Mouse (Mus musculus) intestine, embryonic 16.5 days (tissue): ENCODE data around the gene Unk. TPM values are rescaled to one million over a fixed set of nuclear protein-coding genes. Genes with fewer than 3 reads are reported as not detected.

Experiments
- ATAC-seq: fragments of 200-750 bp; cut with Nextera tagmentation; 2 replicates; pipeline ENCODE4 v1.8.0; 2017; ENCODE audit warnings: moderate TSS enrichment, moderate library complexity
- H3K27ac ChIP-seq: fragments of 300-500 bp; sonication (generic); 2 replicates; pipeline ENCODE4 v1.5.1; 2014; ENCODE audit warnings: mild to moderate bottlenecking, low read length
- H3K27me3 ChIP-seq: fragments of 300-500 bp; sonication (generic); replicated peaks from 2 replicates; pipeline ENCODE4 v1.6.1; 2014; ENCODE audit warnings: low read length, control low read depth, mixed read lengths; ENCODE audit not compliant: control insufficient read depth, insufficient read depth
- H3K36me3 ChIP-seq: fragments of 300-500 bp; sonication (generic); 2 replicates; pipeline ENCODE4 v1.6.1; 2014; ENCODE audit warnings: low read length, control low read depth; ENCODE audit not compliant: control insufficient read depth, insufficient read depth
- H3K4me1 ChIP-seq: fragments of 300-500 bp; sonication (generic); 2 replicates; pipeline ENCODE4 v1.6.1; 2014; ENCODE audit warnings: low read length, control low read depth, mixed read lengths; ENCODE audit not compliant: control insufficient read depth, insufficient read depth
- H3K4me2 ChIP-seq: fragments of 300-500 bp; sonication (generic); 2 replicates; pipeline ENCODE4 v1.6.1; 2014; ENCODE audit warnings: low read depth, low read length, control low read depth
- H3K4me3 ChIP-seq: fragments of 300-500 bp; sonication (generic); 2 replicates; pipeline ENCODE4 v1.5.1; 2014; ENCODE audit warnings: mild to moderate bottlenecking, low read length
- H3K9ac ChIP-seq: fragments of 300-500 bp; sonication (generic); 2 replicates; pipeline ENCODE4 v1.6.1; 2014; ENCODE audit warnings: low read depth, low read length
- H3K9me3 ChIP-seq: fragments of 300-500 bp; sonication (generic); 2 replicates; pipeline ENCODE4 v1.6.1; 2016; ENCODE audit warnings: low read length, control low read depth; ENCODE audit not compliant: control insufficient read depth
- WGBS: fragments of 180-500 bp; shearing (Covaris S2); extraction: QIAGEN DNeasy Blood & Tissue Kit; methylation state at CpG from one replicate; pipeline ENCODE4 v1.1.7; 2014; 5-methylcytosine and 5-hydroxymethylcytosine counted together
- polyA plus RNA-seq: library from polyadenylated mRNA; unstranded; fragments of >200 nt; fragmentation: Nextera tagmentation; extraction: Ambion mirVana; gene quantifications from 2 replicates; pipeline ENCODE4 v1.2.1, GENCODE M21; 2015

Gene Unk
- polyA plus RNA-seq, 1 experiment from 2014 or later: 22.9 TPM

DNA sequence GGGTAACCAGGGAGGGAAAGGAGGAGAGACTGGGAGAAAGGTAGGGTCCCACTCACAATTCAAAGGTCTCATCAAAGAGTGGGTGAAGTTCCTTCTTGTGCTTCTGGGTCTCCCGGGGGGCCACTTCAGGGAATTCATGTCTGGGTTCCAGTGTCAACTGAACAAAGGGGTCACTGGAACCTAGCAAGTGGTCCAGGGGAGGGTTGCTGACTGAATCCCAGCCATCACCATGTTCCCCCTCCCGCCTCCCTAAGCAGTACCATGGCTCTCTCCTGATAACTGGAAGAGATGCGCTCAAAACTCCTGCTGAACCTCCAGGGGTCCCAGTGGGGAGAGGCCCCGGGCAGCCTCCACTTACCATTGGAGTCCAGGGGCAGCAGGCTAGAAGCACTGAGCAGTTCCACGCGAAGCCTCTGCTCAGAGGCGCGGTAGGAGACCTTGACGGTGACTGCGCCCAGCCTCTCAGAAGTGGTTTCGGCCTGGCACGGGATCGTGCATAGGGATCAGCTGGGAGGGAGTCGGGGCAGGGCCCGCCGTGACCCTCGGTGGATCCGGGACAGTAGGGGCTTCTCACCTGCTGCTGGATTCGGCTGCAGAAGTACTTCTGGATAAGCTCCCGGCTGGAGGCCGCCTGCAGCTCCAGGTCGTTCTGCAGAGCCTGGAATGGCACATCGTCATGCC lies 34.2 kb downstream of the Unk start:
- Histone ChIP-seq H3K4me3 (no peak overlapping the region), H3K27me3 (no peaks in the 10 kb centered on the region), H3K27ac (no peak overlapping the region), H3K36me3 (peaks cover 9% of the 10 kb centered on the region), H3K4me1 (peaks cover 5% of the 10 kb centered on the region; the same call in 1 of the 2 replicates), H3K4me2 (no peak overlapping the region), H3K9me3 (no peaks in the 10 kb centered on the region), H3K9ac (no peak overlapping the region)
- ATAC-seq: no peak
- 69% methylated on average over 23 of the region's 23 CpGs for WGBS

- H3K9ac ChIP-seq: no peak overlapping the region
- no peaks in the 10 kb centered on the region for H3K27me3 ChIP-seq
- H3K36me3 ChIP-seq: 0 out of 2 replicates have a peak, but pooled peaks cover 3% of the 10 kb centered on the region
- no peak for ATAC-seq
- no peak overlapping the region for H3K4me3 ChIP-seq
- H3K4me2 ChIP-seq: no peak overlapping the region
- H3K9me3 ChIP-seq: no peaks in the 10 kb centered on the region
- H3K4me1 ChIP-seq: peaks cover 3% of the 10 kb centered on the region; the same call in 1 of the 2 replicates
- 79% methylated on average over 12 of the region's 12 CpGs for WGBS
- no peak overlapping the region for H3K27ac ChIP-seq
Observed at GRCm38 (mm10) chr11:116065345-116065744, 35.2 kb downstream of the Unk start.

GRCm38 (mm10) chr11:116071510-116071909 lies 41.4 kb downstream of the Unk start:
- no peak for ATAC-seq
- WGBS: 64% methylated on average over 5 of the region's 5 CpGs
- Histone ChIP-seq H3K4me2 (no peak overlapping the region), H3K9me3 (no peaks in the 10 kb centered on the region), H3K36me3 (no peaks in the 10 kb centered on the region), H3K4me1 (no peaks in the 10 kb centered on the region), H3K27ac (no peak overlapping the region), H3K9ac (no peak overlapping the region), H3K27me3 (no peaks in the 10 kb centered on the region), H3K4me3 (no peak overlapping the region)

DNA sequence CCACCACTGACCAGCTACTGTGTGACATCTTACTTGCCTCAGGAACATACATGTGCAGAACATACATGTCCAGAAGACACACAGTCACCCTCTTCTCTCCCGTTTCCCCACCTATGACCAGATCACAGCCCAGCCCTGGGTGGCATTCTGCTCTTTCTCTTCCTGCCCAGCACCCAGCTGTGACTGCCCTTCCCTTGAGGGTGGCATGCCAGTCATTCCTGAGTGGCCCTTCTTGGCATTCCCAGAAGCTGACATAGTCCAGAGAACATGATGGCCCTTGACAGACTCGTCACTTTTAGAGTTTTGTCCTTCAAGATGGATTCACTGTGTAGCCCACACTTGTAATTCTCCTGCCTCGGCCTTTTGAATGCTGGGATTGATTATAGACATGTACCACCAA lies 42.5 kb downstream of the Unk start:
- Histone ChIP-seq H3K4me3 (no peak overlapping the region), H3K9me3 (no peaks in the 10 kb centered on the region), H3K9ac (no peak overlapping the region), H3K4me2 (no peak overlapping the region), H3K36me3 (no peaks in the 10 kb centered on the region), H3K27ac (no peak overlapping the region), H3K4me1 (peaks cover 4% of the 10 kb centered on the region; the same call in 1 of the 2 replicates), H3K27me3 (no peaks in the 10 kb centered on the region)
- 83% methylated on average over 3 of the region's 3 CpGs for WGBS
- ATAC-seq: no peak

DNA sequence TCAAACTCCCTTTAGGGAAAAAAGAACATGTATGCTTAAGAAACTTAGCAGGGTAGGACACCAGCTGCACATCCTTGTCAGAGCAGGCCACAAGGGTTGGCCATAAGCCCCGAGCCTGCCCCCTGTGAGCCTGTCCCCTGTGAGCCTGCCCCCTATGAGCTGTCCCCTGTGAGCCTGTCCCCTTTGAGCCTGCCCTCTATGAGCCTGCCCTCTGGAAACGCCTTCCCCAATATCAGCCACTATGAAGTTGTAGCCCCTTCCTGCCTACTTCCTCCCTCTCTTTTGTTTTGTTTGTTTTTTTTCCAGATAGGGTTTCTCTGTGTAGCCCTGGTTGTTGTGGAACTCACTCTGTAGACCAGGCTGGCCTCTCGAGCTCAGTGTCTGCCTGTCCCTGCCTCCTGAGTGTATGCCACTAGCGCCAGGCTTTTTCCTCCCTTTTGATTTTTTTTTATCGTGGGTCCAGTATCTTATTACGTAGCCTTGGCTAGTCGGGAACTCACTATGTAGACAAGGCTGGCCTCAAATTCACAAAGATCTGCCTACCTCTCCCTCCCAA lies 44.4 kb downstream of the Unk start:
- Histone ChIP-seq H3K36me3 (0 out of 2 replicates have a peak, but pooled peaks cover 4% of the 10 kb centered on the region), H3K4me1 (peaks cover 18% of the 10 kb centered on the region), H3K4me3 (no peak overlapping the region), H3K4me2 (no peak overlapping the region), H3K9me3 (no peaks in the 10 kb centered on the region), H3K9ac (no peak overlapping the region), H3K27me3 (no peaks in the 10 kb centered on the region), H3K27ac (no peak overlapping the region)
- WGBS: 70% methylated on average over 7 of the region's 7 CpGs
- ATAC-seq: no peak

DNA sequence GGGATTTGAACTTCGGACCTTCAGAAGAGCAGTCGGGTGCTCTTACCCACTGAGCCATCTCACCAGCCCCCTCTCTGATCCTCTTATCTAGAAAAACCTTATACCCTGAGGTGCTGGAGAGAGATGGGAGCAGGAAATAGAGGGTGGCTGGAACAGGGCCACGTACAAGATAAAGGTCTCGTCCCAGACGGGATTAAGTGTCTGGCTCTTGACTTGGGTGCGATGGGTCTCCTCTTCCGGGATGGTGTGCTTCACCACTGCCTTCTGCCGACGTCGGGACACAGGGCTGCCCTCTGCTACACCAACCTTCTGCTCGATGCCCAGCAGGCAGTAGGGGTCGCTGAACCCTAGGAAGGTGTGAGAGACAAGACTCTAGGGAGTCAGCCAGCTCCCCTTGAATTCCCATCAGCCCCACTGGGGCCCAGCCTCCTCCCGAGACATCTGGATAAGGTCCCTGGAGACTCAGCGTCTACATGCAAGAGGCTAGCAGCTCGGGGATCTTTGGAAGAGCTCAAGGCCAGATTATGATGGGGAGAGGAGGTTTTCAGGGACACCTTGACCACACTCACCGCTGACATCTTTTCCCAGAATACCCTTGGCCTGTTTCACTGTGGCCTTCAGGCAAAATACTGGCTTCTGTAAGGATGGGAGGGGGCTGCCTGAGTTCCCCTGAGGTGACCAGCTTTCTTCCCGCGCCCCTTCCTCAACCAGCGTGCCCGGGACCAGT lies 45.6 kb downstream of the Unk start:
- Histone ChIP-seq H3K9me3 (no peaks in the 10 kb centered on the region), H3K4me2 (no peak overlapping the region), H3K27ac (no peak overlapping the region), H3K4me3 (no peak overlapping the region), H3K9ac (no peak overlapping the region), H3K27me3 (no peaks in the 10 kb centered on the region), H3K36me3 (0 out of 2 replicates have a peak, but pooled peaks cover 4% of the 10 kb centered on the region), H3K4me1 (peaks cover 20% of the 10 kb centered on the region)
- WGBS: 54% methylated on average over 20 of the region's 20 CpGs
- no peak for ATAC-seq

- Histone ChIP-seq H3K27me3 (no peaks in the 10 kb centered on the region), H3K4me1 (peaks cover 20% of the 10 kb centered on the region), H3K27ac (no peak overlapping the region), H3K4me3 (no peak overlapping the region), H3K9me3 (no peaks in the 10 kb centered on the region), H3K36me3 (0 out of 2 replicates have a peak, but pooled peaks cover 9% of the 10 kb centered on the region), H3K4me2 (no peak overlapping the region), H3K9ac (peak overlapping the region; percentile 67; the same call in 1 of the 2 replicates)
- WGBS: 72% methylated on average over 7 of the region's 7 CpGs
- ATAC-seq: no peak
Observed at GRCm38 (mm10) chr11:116076266-116076540, 46.1 kb downstream of the Unk start.

GRCm38 (mm10) chr11:116076836-116077235 lies 46.7 kb downstream of the Unk start:
- H3K9me3 ChIP-seq: no peaks in the 10 kb centered on the region
- 0 out of 2 replicates have a peak, but pooled peaks cover 13% of the 10 kb centered on the region for H3K36me3 ChIP-seq
- peak overlapping the region; percentile 41 for H3K4me3 ChIP-seq
- 80% methylated on average over 7 of the region's 7 CpGs for WGBS
- no peak for ATAC-seq
- no peaks in the 10 kb centered on the region for H3K27me3 ChIP-seq
- peak overlapping the region; percentile 67 for H3K9ac ChIP-seq
- peak overlapping the region; percentile 54 for H3K4me2 ChIP-seq
- peaks cover 20% of the 10 kb centered on the region for H3K4me1 ChIP-seq
- H3K27ac ChIP-seq: peak overlapping the region; percentile 86; the same call in 1 of the 2 replicates

GRCm38 (mm10) chr11:116077446-116078204 lies 47.5 kb downstream of the Unk start, which contains the start of gene Unc13d:
Gene Unc13d, minus strand, starts transcription at chr11:116077961.
- peak within 1 kb of the TSS; percentile 67 for H3K9ac ChIP-seq
- WGBS: 52% methylated on average over 22 of the region's 22 CpGs
- ATAC-seq: peak; percentile 89

More at GRCm38 (mm10) chr11:116077446-116078204, 47.5 kb downstream of the Unk start, which contains the start of gene Unc13d:
- peaks cover 20% of the 10 kb centered on the region for H3K4me1 ChIP-seq
- no peaks in the 10 kb centered on the region for H3K27me3 ChIP-seq
- peaks cover 16% of the 10 kb centered on the region for H3K36me3 ChIP-seq
- no peaks in the 10 kb centered on the region for H3K9me3 ChIP-seq
- peak within 1 kb of the TSS; percentile 86 for H3K27ac ChIP-seq
- H3K4me2 ChIP-seq: peak within 1 kb of the TSS; percentile 54
- peak within 1 kb of the TSS; percentile 41 for H3K4me3 ChIP-seq
